Mouse (Mus musculus) thymus, postnatal 36 days (tissue): Measurements from ENCODE around the gene Nagk.
"Not testable (repeated sequence)": the region's sequence is repeated elsewhere in the genome, so short reads cannot be mapped to it uniquely, and the experiment has no call there.

Experiments used
- DNase-seq, 2 experiments: peaks; one replicate each; pipeline ENCODE4 v3.0.0; 2022; ENCODE audit warnings: mixed read lengths in 2 of 2

The Nagk gene

DNA sequence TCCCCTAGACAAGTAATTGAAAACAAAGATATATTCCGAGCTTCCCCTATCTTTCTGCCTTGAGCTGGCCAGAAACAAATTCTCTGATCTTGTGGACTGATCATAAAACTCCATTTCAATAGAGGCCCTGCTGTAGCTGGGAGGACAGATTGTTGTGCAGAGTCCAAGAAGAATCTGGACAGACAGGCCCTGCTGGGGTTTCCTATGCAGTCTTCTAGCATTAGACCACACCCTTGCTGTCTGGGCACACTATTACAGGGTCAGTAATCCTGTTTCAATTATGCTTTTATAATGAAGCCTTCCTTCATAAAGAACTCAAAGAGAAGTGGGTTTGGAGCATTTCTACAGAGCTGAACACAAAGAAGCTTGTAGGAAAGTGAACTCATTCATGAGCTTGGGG, 24.2 kb downstream of the Nagk start:
- no peak for DNase-seq

DNA sequence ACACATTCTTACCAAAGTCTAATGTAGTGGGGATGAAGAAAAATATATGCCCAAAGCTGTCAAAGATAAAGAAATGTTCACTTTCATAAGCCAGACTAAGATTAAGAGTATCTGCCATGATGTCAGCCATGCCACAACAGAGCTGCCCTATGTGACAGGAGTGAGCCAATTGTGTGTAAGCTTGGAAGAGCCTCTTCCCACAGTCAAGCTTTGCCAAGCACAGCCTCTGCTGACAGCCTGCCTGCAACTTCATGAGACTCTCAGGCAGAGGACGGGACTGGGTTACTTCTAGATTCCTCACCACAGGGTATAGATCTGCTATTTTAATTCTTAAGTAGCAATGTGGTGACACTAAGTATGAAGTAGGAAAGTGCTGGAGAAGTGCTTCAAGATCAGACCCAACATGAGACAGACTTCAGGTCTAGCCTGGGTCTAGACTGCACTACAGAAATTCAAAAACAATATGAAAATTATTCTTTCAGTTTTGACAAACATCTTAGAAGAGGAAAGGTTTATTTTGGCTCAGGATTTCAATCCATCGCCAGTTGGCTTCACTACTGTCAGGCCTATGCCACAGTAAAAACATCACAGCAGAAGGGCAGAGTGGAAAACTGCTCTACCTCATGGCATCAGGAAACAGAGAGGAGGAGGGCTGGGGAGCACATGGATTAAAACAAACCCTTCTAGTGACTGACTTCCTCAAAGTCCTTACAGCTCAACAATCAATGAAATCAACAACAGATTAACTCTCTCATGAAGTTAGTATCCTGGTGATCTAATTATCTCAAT, 26.1 kb downstream of the Nagk start:
- no peak for DNase-seq

DNA sequence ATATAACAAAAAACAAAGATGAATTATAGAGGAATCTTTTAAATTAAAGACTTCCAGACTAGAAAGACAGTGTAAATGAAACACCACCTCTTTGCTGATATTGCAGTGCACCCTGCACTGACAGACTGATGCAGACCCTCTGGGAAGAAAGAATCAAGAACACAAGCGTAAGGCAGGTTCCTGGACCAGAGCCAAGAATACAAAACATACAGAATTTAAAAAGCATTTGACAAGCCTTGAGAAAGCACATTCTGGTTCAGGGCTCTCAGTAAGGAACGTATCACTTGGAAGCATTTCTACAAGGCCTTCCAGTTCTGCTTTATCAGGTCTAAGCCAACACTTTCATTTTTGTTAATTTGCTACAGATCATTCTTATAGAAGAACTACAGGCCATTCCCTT, 27.1 kb downstream of the Nagk start:
- DNase-seq = no peak

- no peak for DNase-seq
Measured at GRCm38 (mm10) chr6:83830941-83831605, 36.3 kb downstream of the Nagk start.

DNA sequence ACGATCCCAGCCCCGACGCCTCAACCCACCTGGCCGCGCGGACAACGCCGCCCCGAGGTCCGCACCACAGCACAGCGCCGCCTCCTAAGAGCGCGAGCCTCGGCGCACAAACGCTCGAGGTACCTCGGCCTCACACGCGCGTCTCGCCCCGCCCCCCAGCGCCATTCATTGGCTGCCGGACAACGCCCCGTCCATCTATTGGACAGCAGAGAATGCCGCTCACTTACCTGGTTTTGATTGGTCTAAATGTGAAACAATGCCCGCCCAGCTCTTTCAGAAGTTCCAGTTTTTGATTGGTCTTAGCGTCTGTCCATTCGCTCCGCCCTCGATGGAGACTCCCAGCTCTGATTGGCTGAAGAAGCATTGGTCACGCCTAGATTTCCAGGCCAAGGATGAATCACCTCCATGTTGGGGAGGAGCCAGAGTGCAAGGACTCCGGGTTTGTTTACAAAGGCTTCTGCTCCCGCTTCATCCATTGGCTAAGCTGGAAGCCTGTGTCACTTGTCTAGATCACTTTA, 36.9 kb downstream of the Nagk start, which contains the start of gene Paip2b:
Gene Paip2b (minus strand): TSS at position 136 of the 518 bp plus-strand sequence.
- peak; percentile 97 for DNase-seq

DNA sequence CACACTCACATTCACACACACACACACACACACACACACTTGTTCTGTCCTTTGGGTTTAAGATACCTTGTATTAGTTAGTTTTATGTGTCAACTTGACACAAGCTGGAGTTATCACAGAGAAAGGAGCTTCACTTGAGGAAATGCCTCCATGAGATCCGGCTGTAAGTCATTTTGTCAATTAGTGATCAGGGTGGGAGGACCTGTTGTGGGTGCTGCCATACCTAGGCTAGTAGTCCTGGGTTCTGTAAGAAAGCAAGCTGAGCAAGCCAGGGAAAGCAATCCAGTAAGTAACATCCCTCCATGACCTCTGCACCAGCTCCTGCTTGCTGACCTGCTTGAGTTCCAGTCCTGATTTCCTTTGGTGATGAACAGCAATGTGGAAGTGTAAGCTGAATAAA, 37.6 kb downstream of the Nagk start:
- DNase-seq = not testable (repeated sequence)

DNA sequence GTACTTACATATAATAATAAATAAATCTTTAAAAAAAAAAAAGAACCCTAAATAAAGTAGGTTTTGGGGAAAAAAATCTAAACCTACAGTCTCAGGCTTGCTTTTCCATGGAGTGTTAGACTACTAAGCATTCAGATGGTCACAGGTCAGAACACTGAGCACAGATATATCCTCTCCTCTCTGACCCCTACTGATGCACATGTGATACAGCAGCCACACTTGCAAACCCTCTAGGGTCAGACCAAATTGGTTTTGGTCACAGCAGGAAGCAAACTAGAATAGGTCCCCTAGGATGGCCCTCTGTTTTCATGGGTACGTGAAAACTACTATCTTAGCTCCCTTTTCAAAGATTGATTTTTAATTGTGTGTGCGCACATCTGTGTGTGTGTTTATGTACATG, 42.0 kb downstream of the Nagk start:
- DNase-seq = no peak

- no peak for DNase-seq
Measured at GRCm38 (mm10) chr6:83838046-83838445, 43.3 kb downstream of the Nagk start.

DNA sequence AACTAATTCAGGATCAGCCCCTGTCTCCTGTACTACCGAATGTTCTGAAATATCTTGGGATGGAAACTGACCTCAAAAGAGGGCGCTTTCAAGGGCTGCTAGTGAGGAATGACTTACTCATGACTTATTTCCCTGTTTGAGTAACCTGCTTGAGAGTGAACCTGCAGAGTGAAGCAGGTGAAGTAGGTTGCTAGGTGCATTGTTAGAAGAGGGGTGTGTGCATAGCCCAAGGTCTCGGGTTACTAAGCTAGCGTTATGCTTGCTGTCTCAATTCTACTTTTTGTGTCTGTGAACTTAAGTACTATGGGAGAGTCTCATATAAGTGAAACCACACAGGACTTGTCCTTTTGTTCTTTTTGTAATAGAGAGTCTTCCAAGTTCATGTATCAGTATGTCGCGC, 45.3 kb downstream of the Nagk start:
- no peak for DNase-seq

GRCm38 (mm10) chr6:83844913-83845312, 50.1 kb downstream of the Nagk start:
- no peak for DNase-seq

GRCm38 (mm10) chr6:83846141-83846540, 51.4 kb downstream of the Nagk start:
- DNase-seq = no peak

- no peak for DNase-seq
Measured at GRCm38 (mm10) chr6:83849446-83849845, 54.7 kb downstream of the Nagk start.
